Mouse (Mus musculus) embryonic fibroblast, embryonic 13.5 days (primary cell): ENCODE measurements around the gene Fam205a1.

Source experiments
- CTCF ChIP-seq: IDR thresholded peaks from 2 replicates; pipeline ENCODE4 v1.5.1; 2011; ENCODE audit warnings: mild to moderate bottlenecking, control low read depth, low read length, moderate library complexity, borderline replicate concordance; ENCODE audit not compliant: insufficient read depth
- POLR2A ChIP-seq: IDR thresholded peaks from 2 replicates; pipeline ENCODE4 v1.6.1; 2011; ENCODE audit warnings: low read depth, mild to moderate bottlenecking, control low read depth, low read length, moderate library complexity

DNA sequence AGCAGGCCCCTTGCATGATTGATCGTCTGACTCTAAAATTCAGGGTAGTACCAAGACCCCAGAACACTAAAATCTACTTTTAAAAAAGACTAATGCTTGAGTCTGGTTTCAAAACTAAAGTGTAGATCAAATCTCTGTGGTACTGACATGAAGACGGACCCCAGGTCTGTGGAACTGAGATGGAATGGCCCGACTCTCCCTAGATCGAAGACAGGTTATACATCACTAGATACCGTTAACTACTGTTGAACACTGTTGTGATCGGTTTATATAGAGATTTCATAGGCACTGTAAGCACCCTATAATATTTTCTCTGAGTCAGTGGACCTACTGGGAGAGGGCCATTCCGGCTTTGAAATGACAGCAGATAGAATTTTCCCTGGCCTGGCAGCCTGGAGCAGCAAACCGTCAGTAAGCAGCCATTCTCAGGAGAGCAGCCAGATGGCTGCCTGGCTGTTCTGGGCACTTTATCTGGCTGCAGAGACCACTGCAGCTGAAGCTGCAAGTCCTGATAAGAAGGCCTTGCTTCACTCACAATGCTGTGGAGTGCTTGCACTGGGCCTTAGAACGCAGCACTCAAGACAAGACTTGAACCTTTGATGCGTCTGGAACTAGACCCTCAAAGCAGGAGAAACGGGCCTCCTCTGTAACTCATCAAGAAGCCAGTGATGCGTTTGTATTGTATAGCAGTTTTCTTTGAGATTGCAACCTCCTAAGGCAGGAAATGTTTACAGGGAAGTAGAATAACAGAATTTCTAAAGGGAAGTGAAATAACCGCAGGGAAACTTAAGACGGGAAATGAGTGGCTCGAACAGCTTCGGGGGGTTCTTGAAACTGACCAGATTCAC is 26.4 kb upstream of the Fam205a1 start:
- TF ChIP-seq CTCF (no peak), POLR2A (no peak)
